Mouse (Mus musculus) brown adipose tissue, adult 24 weeks (tissue): ENCODE data around the gene Ccnyl1. TPM values are rescaled to one million over a fixed set of nuclear protein-coding genes. Genes with fewer than 3 reads are reported as not detected.
A peak's percentile ranks its signal among the peaks of the same experiment; 100 is the strongest.

ENCODE experiments used
- H3K27ac ChIP-seq: fragments of 200-500 bp; replicated peaks from 2 replicates; pipeline ENCODE4 v1.5.1; 2012; ENCODE audit warnings: low read depth, mild to moderate bottlenecking, low read length
- H3K4me1 ChIP-seq: fragments of 200-500 bp; 2 replicates; pipeline ENCODE4 v1.6.1; 2012; ENCODE audit warnings: low read length, mixed read lengths; ENCODE audit not compliant: control insufficient read depth, insufficient read depth, insufficient read length
- H3K4me3 ChIP-seq: fragments of 200-500 bp; 2 replicates; pipeline ENCODE4 v1.5.1; 2012; ENCODE audit warnings: low read depth, mild to moderate bottlenecking, low read length, moderate library complexity; ENCODE audit not compliant: insufficient read depth
- polyA plus RNA-seq: library from polyadenylated mRNA; stranded (reverse); fragments of >200 nt; gene quantifications from 2 replicates; pipeline ENCODE4 v1.2.4, GENCODE M21; 2012; ENCODE audit not compliant: missing spikeins, insufficient read depth, insufficient read length

Gene Ccnyl1
- polyA plus RNA-seq, 1 experiment = 10.1 TPM

DNA sequence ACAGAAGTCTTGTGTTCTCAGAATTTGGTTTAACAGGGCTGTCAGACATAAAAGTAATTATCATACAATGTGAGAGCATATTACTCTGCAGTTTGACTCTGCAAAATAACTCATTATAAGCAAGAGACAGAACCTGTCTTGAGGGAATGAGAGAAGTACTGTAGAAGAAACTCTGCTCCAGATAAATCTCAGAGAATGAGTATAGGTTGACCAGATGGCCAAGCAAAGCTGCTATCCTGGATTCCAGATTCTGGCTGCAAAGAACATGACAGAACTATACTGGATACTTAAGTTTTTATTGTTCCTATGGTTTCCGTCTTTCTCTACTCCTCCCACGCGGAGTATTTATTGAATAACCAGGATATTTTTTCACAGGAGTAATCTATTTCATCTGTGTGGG is 7.2 kb upstream of the Ccnyl1 start:
- Histone ChIP-seq H3K27ac (no peak overlapping the region), H3K4me3 (no peak overlapping the region), H3K4me1 (no peaks in the 10 kb centered on the region)

GRCm38 (mm10) chr1:64684440-64684839 is 5.8 kb upstream of the Ccnyl1 start:
- Histone ChIP-seq H3K4me3 (no peak overlapping the region), H3K4me1 (no peaks in the 10 kb centered on the region)

DNA sequence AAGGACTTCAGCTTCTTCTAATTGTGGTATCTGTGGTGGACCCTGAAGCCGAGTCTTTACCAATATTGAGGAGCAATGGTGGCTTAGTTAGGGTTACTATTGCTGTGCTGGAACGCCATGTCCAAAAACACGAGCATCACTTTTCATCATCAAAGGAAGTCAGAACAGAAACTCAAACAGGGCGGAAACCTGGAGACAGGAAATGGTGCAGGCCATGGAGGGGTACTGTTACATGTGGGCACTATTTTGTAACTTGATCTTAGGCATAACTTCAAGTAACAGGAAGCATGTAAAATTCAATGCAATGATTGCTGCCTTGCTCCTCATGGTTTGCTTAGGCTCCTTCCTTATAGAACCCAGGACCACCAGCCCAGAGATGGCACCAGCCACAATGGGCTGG is 2.2 kb upstream of the Ccnyl1 start:
- Histone ChIP-seq H3K27ac (no peak overlapping the region), H3K4me3 (no peak overlapping the region), H3K4me1 (0 out of 2 replicates have a peak, but pooled peaks cover 3% of the 10 kb centered on the region)

More at GRCm38 (mm10) chr1:64684440-64684839, 5.8 kb upstream of the Ccnyl1 start:
- H3K27ac ChIP-seq = no peak overlapping the region

DNA sequence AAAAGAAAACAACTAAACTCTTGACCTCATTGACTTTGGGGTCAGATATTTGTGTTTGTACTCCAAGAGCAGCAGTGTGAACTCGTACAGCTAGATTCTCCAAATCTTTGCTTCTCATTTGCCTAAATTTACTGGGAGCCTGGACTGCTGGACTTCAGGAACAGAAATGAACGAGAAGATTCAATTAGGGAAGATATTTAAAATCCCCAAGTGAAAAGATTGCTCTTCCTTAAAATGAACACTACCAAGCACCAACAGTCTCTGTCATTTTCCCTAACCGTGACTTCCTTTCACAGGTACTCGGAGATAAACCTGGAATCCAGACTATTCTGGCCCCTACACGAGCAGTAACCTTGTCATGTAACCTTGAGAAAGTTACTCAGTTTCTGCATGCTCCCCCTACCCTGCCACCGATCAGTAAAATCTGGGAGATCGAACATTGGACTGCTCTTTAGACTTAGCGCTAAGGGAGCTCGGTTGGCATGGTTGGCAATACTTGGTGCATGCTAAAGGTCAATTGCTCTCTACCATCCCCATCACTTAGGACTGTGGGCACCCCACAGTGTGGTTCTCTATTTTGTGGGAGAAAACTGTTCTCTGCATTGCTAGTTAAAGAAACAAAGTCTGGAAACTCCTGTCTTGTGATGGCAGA is 568 bp upstream of the Ccnyl1 start:
- no peak overlapping the region for H3K27ac ChIP-seq
- H3K4me3 ChIP-seq = peak overlapping the region; percentile 57

DNA sequence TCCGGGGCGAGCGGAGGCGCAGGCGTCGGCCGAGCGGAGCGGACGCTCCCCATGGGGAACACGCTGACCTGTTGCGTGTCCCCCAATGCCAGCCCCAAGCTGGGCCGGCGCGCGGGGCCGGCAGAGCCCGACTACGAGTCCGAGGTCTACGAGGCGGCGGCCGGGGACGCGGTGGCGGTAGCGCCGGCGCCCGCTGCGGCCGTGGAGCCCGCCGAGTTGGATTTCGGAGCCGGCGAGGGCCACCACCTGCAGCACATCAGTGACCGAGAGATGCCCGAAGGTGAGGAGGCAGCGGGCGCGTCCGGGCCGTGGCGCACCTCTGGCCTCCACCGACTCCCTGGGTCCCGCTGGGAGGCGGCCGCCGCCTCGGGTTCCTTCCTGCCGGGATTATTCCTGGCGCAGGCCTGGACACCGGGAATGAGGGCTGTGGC is 881 bp downstream of the Ccnyl1 start:
- Histone ChIP-seq H3K4me3 (peak overlapping the region; percentile 90), H3K27ac (peak overlapping the region; percentile 71), H3K4me1 (peaks cover 4% of the 10 kb centered on the region; the same call in 1 of the 2 replicates)

More for the DNA sequence above, 568 bp upstream of the Ccnyl1 start:
- peaks cover 4% of the 10 kb centered on the region; the same call in 1 of the 2 replicates for H3K4me1 ChIP-seq

- peaks cover 4% of the 10 kb centered on the region; the same call in 1 of the 2 replicates for H3K4me1 ChIP-seq
- H3K4me3 ChIP-seq = peak overlapping the region; percentile 90
- H3K27ac ChIP-seq = peak overlapping the region; percentile 71
These were observed 1.3 kb downstream of the Ccnyl1 start for GRCm38 (mm10) chr1:64691581-64691980.

- no peak overlapping the region for H3K4me3 ChIP-seq
- peaks cover 4% of the 10 kb centered on the region; the same call in 1 of the 2 replicates for H3K4me1 ChIP-seq
- H3K27ac ChIP-seq = no peak overlapping the region
These were observed 4.9 kb downstream of the Ccnyl1 start for GRCm38 (mm10) chr1:64695156-64695555.

GRCm38 (mm10) chr1:64701780-64702179 is 11.5 kb downstream of the Ccnyl1 start:
- H3K4me3 ChIP-seq = no peak overlapping the region
- H3K27ac ChIP-seq = no peak overlapping the region
- H3K4me1 ChIP-seq = no peaks in the 10 kb centered on the region

GRCm38 (mm10) chr1:64705230-64705629 is 15.0 kb downstream of the Ccnyl1 start:
- Histone ChIP-seq H3K4me3 (no peak overlapping the region), H3K27ac (no peak overlapping the region), H3K4me1 (no peaks in the 10 kb centered on the region)

GRCm38 (mm10) chr1:64706610-64707009 is 16.4 kb downstream of the Ccnyl1 start:
- Histone ChIP-seq H3K4me3 (no peak overlapping the region), H3K27ac (no peak overlapping the region)

DNA sequence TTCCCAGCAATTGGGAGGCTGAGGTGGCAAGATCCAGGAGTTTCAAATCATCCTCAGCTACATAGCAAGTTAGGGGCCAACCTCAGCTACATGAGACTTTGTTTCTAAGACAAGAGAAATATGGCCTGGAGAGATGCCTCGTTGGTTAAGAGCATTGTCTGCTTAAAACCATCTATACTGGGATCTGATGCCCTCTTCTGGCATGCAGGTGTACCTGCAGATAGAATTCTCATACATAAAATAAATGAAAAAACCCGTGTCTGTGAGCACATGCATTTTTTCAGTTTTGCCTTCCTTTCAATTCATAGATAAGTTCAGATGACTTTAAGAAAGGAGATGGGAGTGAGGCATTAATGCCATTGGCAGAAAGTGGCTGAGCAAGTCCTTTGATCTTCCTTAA is 19.6 kb downstream of the Ccnyl1 start:
- H3K4me3 ChIP-seq = no peak overlapping the region
- no peaks in the 10 kb centered on the region for H3K4me1 ChIP-seq
- no peak overlapping the region for H3K27ac ChIP-seq

More at GRCm38 (mm10) chr1:64706610-64707009, 16.4 kb downstream of the Ccnyl1 start:
- H3K4me1 ChIP-seq = no peaks in the 10 kb centered on the region

DNA sequence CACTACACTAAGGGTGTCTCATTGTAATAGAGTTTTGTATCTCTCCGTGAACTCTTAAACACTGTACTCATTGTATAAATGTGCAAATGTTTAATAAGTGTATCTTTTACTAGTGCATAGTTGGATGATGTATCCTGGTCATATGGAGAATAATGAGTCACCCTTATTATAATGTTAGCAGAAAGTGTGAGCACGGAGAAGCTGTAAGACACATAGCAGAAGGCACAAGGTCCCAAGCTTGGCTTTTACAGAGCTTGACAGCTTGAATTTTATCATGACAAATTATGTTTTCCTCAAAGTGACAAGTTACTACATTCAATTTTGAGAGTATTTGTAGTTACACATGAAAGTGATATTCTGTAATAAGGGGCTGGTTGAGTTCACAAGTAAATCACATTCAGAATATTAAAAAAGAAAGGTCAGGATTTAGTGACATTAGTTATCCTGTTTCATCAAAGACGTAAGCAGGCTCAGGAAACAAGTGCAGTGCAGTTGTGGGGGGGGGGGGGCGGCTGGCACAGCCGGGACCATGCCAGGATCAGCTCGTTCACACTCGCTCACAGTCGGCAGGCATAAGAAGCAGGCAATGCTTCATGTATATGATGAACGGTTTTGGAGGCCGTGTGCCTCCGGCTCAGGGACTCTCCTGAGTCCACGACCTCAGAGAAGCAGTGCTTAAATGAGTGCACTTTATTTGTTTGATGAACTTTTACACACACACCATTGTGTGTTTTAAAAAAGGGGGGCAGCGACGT is 21.9 kb downstream of the Ccnyl1 start:
- Histone ChIP-seq H3K27ac (no peak overlapping the region), H3K4me1 (no peaks in the 10 kb centered on the region), H3K4me3 (no peak overlapping the region)

- Histone ChIP-seq H3K4me1 (no peaks in the 10 kb centered on the region), H3K4me3 (no peak overlapping the region), H3K27ac (no peak overlapping the region)
These were observed 25.2 kb downstream of the Ccnyl1 start for GRCm38 (mm10) chr1:64715458-64715857.

DNA sequence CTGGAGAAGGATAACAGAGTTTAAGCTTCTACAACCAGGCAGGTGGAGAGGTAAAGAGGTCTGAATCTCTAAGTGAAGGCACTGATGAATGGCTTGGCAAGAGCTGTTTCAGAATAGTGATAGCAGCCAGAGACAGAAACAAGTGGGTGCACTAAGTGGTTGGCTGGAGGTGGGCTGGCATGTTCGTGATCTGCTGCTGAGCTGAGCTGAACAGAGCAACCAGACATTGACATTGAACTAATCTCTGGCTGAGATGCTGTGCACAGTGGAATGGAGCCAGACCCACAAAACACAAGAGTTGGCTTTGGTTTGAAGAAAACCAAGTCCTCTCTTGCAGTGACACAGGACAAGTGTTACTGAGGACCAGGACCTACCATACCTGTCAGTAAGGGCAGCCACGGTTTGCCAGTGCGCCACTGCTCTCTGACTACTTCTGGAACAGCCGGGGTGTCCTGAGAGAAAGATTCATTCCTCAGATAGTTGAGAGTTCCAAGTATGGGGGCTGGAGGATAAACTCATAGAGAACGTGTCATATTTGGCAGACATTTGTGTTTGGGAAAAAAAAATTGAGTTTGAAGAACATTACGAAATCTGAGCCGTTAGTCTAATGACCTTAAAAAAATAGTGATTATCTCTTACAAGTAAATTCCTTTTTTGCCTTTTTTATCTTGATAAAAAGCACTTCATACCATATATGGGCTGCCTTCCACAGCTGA is 26.5 kb downstream of the Ccnyl1 start:
- Histone ChIP-seq H3K4me1 (no peaks in the 10 kb centered on the region), H3K4me3 (no peak overlapping the region), H3K27ac (no peak overlapping the region)

GRCm38 (mm10) chr1:64717504-64717903 is 27.2 kb downstream of the Ccnyl1 start:
- no peaks in the 10 kb centered on the region for H3K4me1 ChIP-seq
- no peak overlapping the region for H3K4me3 ChIP-seq
- H3K27ac ChIP-seq = no peak overlapping the region
